Mouse (Mus musculus) CH12.LX (cell line): ENCODE measurements around the gene Trim7. TPM values are rescaled to one million over a fixed set of nuclear protein-coding genes. Genes with fewer than 3 reads are reported as not detected.

Source experiments
- DNase-seq: peaks from one replicate; pipeline ENCODE4 v3.0.0-alpha.2; 2013; ENCODE audit errors: extremely low read depth
- H3K27ac ChIP-seq: 2 replicates; pipeline ENCODE4 v1.5.1; 2012; ENCODE audit warnings: low read depth, mild to moderate bottlenecking, control low read depth, moderate library complexity; ENCODE audit not compliant: insufficient read depth
- H3K27me3 ChIP-seq: replicated peaks from 2 replicates; pipeline ENCODE3; 2012; ENCODE audit warnings: inconsistent platforms
- H3K36me3 ChIP-seq, 2 experiments: replicated peaks in 1 of 2; 2 replicates each; pipeline versions ENCODE3 to v1.6.1; 2012; ENCODE audit warnings: inconsistent platforms in 1 of 2, low read length in 1 of 2, mild to moderate bottlenecking in 1 of 2, mixed read lengths in 1 of 2, moderate library complexity in 1 of 2; ENCODE audit not compliant: control insufficient read depth in 1 of 2, insufficient read depth in 1 of 2
- H3K4me1 ChIP-seq, 2 experiments: 2 replicates each; pipeline ENCODE4 v1.6.1; 2012; ENCODE audit warnings: inconsistent platforms in 1 of 2, moderate library complexity in 1 of 2; ENCODE audit not compliant: insufficient read depth in 2 of 2, control insufficient read depth in 1 of 2
- H3K4me2 ChIP-seq: 2 replicates; pipeline ENCODE4 v1.6.1; 2012; ENCODE audit warnings: low read depth, mild to moderate bottlenecking, control low read depth; ENCODE audit not compliant: poor library complexity, insufficient read depth, severe bottlenecking
- H3K4me3 ChIP-seq, 3 experiments: fragments of 150-350 bp in 1 of 3; sonication (generic) in 1 of 3; replicated peaks in 1 of 3; 2 replicates each; pipeline versions ENCODE3 to v1.5.1; 2011 to 2012; ENCODE audit warnings: low read depth in 2 of 3, low read length in 2 of 3, mild to moderate bottlenecking in 2 of 3, moderate library complexity in 2 of 3, control low read depth in 1 of 3, improper control_type of control experiment in 1 of 3, inconsistent platforms in 1 of 3, mixed read lengths in 1 of 3; ENCODE audit not compliant: poor library complexity in 1 of 3
- H3K79me2 ChIP-seq: replicated peaks from 2 replicates; pipeline ENCODE4 v1.6.1; 2012; ENCODE audit warnings: mild to moderate bottlenecking, moderate library complexity; ENCODE audit not compliant: control insufficient read depth, poor library complexity, insufficient read depth, severe bottlenecking; ENCODE audit errors: extremely low read depth
- H3K9ac ChIP-seq: 2 replicates; pipeline ENCODE4 v1.6.1; 2012; ENCODE audit warnings: low read depth, mild to moderate bottlenecking, control low read depth, moderate library complexity; ENCODE audit not compliant: insufficient read depth
- H3K9me3 ChIP-seq: replicated peaks from 2 replicates; pipeline ENCODE3; 2012; ENCODE audit warnings: low read length, inconsistent platforms, mixed read lengths
- CHD1 ChIP-seq: IDR thresholded peaks from 2 replicates; pipeline ENCODE4 v1.6.1; 2012; ENCODE audit warnings: low read depth, low read length, improper control_type of control experiment, inconsistent platforms
- CTCF ChIP-seq, 2 experiments: IDR thresholded peaks in 1 of 2; conservative IDR thresholded peaks in 1 of 2; 2 replicates each; pipeline ENCODE4 v1.5.1; 2011 to 2012; ENCODE audit warnings: low read depth in 2 of 2, low read length in 2 of 2, improper control_type of control experiment in 1 of 2, inconsistent platforms in 1 of 2, mild to moderate bottlenecking in 1 of 2, moderate library complexity in 1 of 2
- E2F4 ChIP-seq: IDR thresholded peaks from 2 replicates; pipeline ENCODE4 v1.6.1; 2011; ENCODE audit warnings: low read depth, low read length, improper control_type of control experiment; ENCODE audit not compliant: insufficient replicate concordance
- HCFC1 ChIP-seq: IDR thresholded peaks from 2 replicates; pipeline ENCODE4 v1.6.1; 2012; ENCODE audit warnings: low read depth, mild to moderate bottlenecking, inconsistent platforms, low read length, improper control_type of control experiment
- JUN ChIP-seq: IDR thresholded peaks from 2 replicates; pipeline ENCODE4 v1.6.1; 2011; ENCODE audit warnings: low read depth, mild to moderate bottlenecking, low read length, improper control_type of control experiment, moderate library complexity; ENCODE audit not compliant: insufficient read depth
- JUND ChIP-seq: conservative IDR thresholded peaks from 2 replicates; pipeline ENCODE4 v1.6.1; 2011; ENCODE audit warnings: low read depth, low read length, improper control_type of control experiment
- KAT2A ChIP-seq: IDR thresholded peaks from 2 replicates; pipeline ENCODE4 v1.6.1; 2012; ENCODE audit warnings: low read length, improper control_type of control experiment, inconsistent platforms; ENCODE audit not compliant: insufficient replicate concordance
- MEF2A ChIP-seq: IDR thresholded peaks from 2 replicates; pipeline ENCODE4 v1.6.1; 2014; ENCODE audit warnings: low read depth, mild to moderate bottlenecking, inconsistent platforms, low read length, improper control_type of control experiment, borderline replicate concordance
- NELFE ChIP-seq: IDR thresholded peaks from 2 replicates; pipeline ENCODE4 v1.6.1; 2011; ENCODE audit warnings: low read depth, low read length, improper control_type of control experiment
- PAX5 ChIP-seq: IDR thresholded peaks from 2 replicates; pipeline ENCODE4 v1.6.1; 2012; ENCODE audit warnings: low read length, inconsistent platforms, mixed read lengths
- POLR2A ChIP-seq: IDR thresholded peaks from 2 replicates; pipeline ENCODE4 v1.6.1; 2011; ENCODE audit warnings: low read depth, mild to moderate bottlenecking, improper control_type of control experiment, low read length
- POLR2AphosphoS2 ChIP-seq: IDR thresholded peaks from 2 replicates; pipeline ENCODE4 v1.6.1; 2011; ENCODE audit warnings: low read depth, low read length, improper control_type of control experiment
- RAD21 ChIP-seq: IDR thresholded peaks from 2 replicates; pipeline ENCODE4 v1.6.1; 2011; ENCODE audit warnings: low read depth, mild to moderate bottlenecking, low read length, improper control_type of control experiment, moderate library complexity
- RCOR1 ChIP-seq: conservative IDR thresholded peaks from 2 replicates; pipeline ENCODE4 v1.6.1; 2012; ENCODE audit warnings: low read depth, mild to moderate bottlenecking, inconsistent platforms, low read length, improper control_type of control experiment
- SMC3 ChIP-seq: IDR thresholded peaks from 2 replicates; pipeline ENCODE4 v1.6.1; 2011; ENCODE audit warnings: low read depth, low read length, improper control_type of control experiment
- TBP ChIP-seq: conservative IDR thresholded peaks from 2 replicates; pipeline ENCODE4 v1.6.1; 2011; ENCODE audit warnings: low read depth, low read length, improper control_type of control experiment
- USF2 ChIP-seq: conservative IDR thresholded peaks from 2 replicates; pipeline ENCODE4 v1.6.1; 2011; ENCODE audit warnings: low read depth, low read length, improper control_type of control experiment
- ZKSCAN1 ChIP-seq: IDR thresholded peaks from 2 replicates; pipeline ENCODE4 v1.6.1; 2012; ENCODE audit warnings: low read depth, inconsistent platforms, low read length, improper control_type of control experiment, borderline replicate concordance
- ZMIZ1 ChIP-seq: IDR thresholded peaks from 2 replicates; pipeline ENCODE4 v1.6.1; 2012; ENCODE audit warnings: low read depth, mild to moderate bottlenecking, inconsistent platforms, low read length, improper control_type of control experiment
- dilution Hi-C: fragments of 300-500 bp; cut with MboI; formaldehyde crosslinking; loops from 2 replicates; pipeline ENCODE4 v1.14.3; 2020; ENCODE audit warnings: low sequenced_read_pairs; ENCODE audit not compliant: extremely low pct_unique_long_range_greater_than_20kb, extremely low pct_ligation_motif_present
- in situ Hi-C: fragments of 300-500 bp; cut with MboI; formaldehyde crosslinking; loops from 3 replicates; pipeline ENCODE4 v1.14.3; 2019; ENCODE audit warnings: low sequenced_read_pairs, low pct_ligation_motif_present, low pct_unique_long_range_greater_than_20kb, mixed read lengths
- polyA plus RNA-seq: library from polyadenylated mRNA; unstranded; fragments of >175 nt; gene quantifications from 2 replicates; pipeline ENCODE4 v1.2.1, GENCODE M21; 2012; ENCODE audit warnings: low read depth; ENCODE audit not compliant: insufficient read length
- total RNA-seq, 2 experiments: library from RNA; depleted of rRNA; stranded (reverse); fragments of 300-350 nt in 1 of 2; fragments of >200 nt in 1 of 2; gene quantifications; 2 replicates each; pipeline ENCODE4 v1.2.3; 2012 to 2014

Gene Trim7
- total and polyA plus RNA-seq, 3 experiments = 9.2 to 34.6 (median 15.1) TPM

DNA sequence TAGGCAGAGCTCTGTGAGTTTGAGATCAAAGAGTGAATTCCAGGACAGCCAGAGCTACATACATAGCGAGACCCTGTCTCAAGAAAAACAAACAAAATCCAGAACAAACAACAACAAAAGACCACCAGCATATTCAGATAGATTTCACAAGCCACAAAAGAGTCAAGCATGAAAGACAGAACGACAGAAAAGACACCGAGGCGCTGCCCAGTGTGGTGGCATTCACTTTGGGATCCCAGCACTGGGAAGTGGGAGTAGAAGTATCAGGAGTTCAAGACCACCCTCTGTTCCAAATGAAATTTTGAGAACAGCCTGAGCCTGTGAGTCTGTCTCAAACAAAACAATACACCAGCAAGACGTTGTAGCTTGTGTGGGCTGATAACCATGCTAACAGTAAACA is 20.9 kb downstream of the Trim7 start:
- no peak for TF ChIP-seq E2F4
- no peak for TF ChIP-seq TBP
- no peak for TF ChIP-seq RCOR1
- no peak for TF ChIP-seq JUND
- TF ChIP-seq JUN = no peak
- in situ Hi-C loops (no loop called here), dilution Hi-C loops (no loop called here)

DNA sequence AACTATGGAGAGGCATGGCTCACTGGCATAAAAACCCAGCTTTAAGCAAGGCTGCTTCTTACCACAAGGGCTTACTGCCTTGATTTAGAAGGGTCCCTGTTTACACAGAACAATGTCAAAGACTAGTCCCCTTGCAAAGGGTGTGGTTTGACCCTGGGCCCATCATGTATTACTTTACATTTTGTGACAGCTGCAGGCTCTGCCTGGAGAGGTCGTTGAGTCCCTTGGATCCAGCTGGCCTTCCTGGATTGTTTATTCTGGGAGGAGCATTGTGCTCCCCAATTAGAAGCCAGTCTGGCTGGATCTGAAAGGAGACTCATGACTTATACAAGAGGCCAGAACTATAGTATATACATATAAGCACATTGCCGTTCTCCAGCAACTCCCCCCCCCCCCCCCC is 24.3 kb downstream of the Trim7 start:
- H3K4me3 ChIP-seq = no peak overlapping the region

More for the DNA sequence above, 20.9 kb downstream of the Trim7 start:
- Histone ChIP-seq H3K4me1 (peaks cover 18 to 53% of the 10 kb centered on the region in 2 experiments), H3K9me3 (peaks cover 8% of the 10 kb centered on the region), H3K9ac (no peak overlapping the region), H3K4me2 (no peak overlapping the region), H3K4me3 (no peak overlapping the region), H3K79me2 (no peaks in the 10 kb centered on the region), H3K27me3 (no peaks in the 10 kb centered on the region), H3K36me3 (peaks cover 36 to 40% of the 10 kb centered on the region in 2 experiments), H3K27ac (no peak overlapping the region)
- DNase-seq = no peak

DNA sequence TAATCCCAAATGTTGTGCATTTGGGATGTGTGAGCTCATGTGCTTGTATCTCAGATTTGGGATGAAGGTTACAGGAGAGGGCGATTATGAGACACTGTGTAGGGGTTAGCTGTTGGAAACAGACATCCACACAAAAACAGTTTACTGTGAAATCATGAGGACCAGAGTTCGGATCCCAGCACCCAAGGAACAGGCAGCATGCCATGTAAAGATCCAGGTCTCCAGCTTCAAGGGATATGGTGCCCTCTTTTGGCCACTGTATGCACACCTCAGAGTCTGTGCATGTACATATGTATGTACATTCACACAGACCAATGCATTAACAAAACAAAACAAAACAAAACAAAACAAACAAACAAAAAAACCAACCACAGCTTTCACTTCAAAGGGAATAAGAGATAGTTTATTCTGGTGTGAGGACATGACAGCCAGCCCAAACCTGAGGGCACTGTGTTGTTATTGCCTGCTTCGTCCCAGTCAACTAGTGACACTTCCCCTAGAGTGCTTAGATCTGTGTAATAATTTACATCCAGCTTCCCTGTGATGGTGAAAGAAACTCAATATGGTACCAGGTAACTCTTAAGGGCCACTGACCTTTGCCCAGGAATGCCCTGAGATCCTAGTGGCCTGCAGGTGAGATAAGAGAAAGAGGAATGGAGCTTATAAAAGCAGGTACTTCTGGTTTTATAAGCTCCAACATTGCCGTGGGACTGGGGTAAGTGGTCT is 25.5 kb downstream of the Trim7 start:
- TF ChIP-seq ZMIZ1 (0 out of 2 replicates have a peak, but pooled peaks have one; percentile 33), USF2 (no peak), ZKSCAN1 (no peak), RAD21 (peak; percentile 77), RCOR1 (no peak), SMC3 (peak; percentile 59), CTCF (conservative IDR thresholded peaks at IDR 0.05 in 1 of 2, IDR thresholded peaks at IDR 0.05 in 1 of 2; ENCODE audit: low read depth in 2 of 2, low read length in 2 of 2) (peak; percentile 21 to 69; a peak in 2 of 4 replicates)
- TF ChIP-seq, all 38 proteins: peak for 4
- no peak overlapping the region for H3K4me2 ChIP-seq
- H3K27ac ChIP-seq = no peak overlapping the region
- dilution Hi-C loops (no loop called here), in situ Hi-C loops (loop anchor here (5.0 to 25.0 kb wide), 3 partner anchors 34 to 561 kb away; partner anchors contain the start of genes Olfr1389 and Trim41)
- H3K9me3 ChIP-seq = peaks cover 12% of the 10 kb centered on the region
- no peaks in the 10 kb centered on the region for H3K79me2 ChIP-seq
- no peak overlapping the region for H3K9ac ChIP-seq
- H3K27me3 ChIP-seq = peaks cover 2% of the 10 kb centered on the region
- peaks cover 31 to 36% of the 10 kb centered on the region in 2 experiments for H3K36me3 ChIP-seq
- no peak for DNase-seq
- peaks cover 0 to 27% of the 10 kb centered on the region in 2 experiments; a peak in 2 of 4 replicates for H3K4me1 ChIP-seq
- no peak overlapping the region for H3K4me3 ChIP-seq

More for the DNA sequence above, 24.3 kb downstream of the Trim7 start:
- Histone ChIP-seq H3K27me3 (peaks cover 2% of the 10 kb centered on the region), H3K79me2 (no peaks in the 10 kb centered on the region), H3K36me3 (peaks cover 36 to 37% of the 10 kb centered on the region in 2 experiments), H3K4me1 (peaks cover 3 to 39% of the 10 kb centered on the region in 2 experiments; a peak in 2 of 4 replicates), H3K4me2 (no peak overlapping the region), H3K27ac (no peak overlapping the region), H3K9ac (no peak overlapping the region)
- dilution Hi-C loops (no loop called here), in situ Hi-C loops (loop anchor here (5.0 to 25.0 kb wide), 3 partner anchors 33 to 562 kb away; partner anchors contain the start of genes Olfr1389 and Trim41)
- DNase-seq = no peak
- TF ChIP-seq NELFE = no peak
- no peak for TF ChIP-seq KAT2A
- no peak for TF ChIP-seq CHD1
- TF ChIP-seq PAX5 = no peak
- TF ChIP-seq MEF2A = no peak
- TF ChIP-seq POLR2AphosphoS2 = no peak
- no peak for TF ChIP-seq HCFC1
- no peak for TF ChIP-seq POLR2A
- no peak for TF ChIP-seq TBP
- TF ChIP-seq, all 38 proteins: peak for 0
- H3K9me3 ChIP-seq = peaks cover 12% of the 10 kb centered on the region
